Mouse (Mus musculus) forebrain, embryonic 12.5 days (tissue): ENCODE measurements around the gene Mrpl1. TPM values are rescaled to one million over a fixed set of nuclear protein-coding genes. Genes with fewer than 3 reads are reported as not detected.

Experiments used
- ATAC-seq: fragments of 200-750 bp; cut with Nextera tagmentation; 2 replicates; pipeline ENCODE4 v1.8.0; 2017; ENCODE audit warnings: moderate TSS enrichment; ENCODE audit not compliant: low FRiP score
- H3K27ac ChIP-seq: fragments of 300-500 bp; sonication (generic); 2 replicates; pipeline ENCODE4 v1.5.1; 2016; ENCODE audit warnings: mild to moderate bottlenecking
- H3K27me3 ChIP-seq: fragments of 300-500 bp; sonication (generic); 2 replicates; pipeline ENCODE4 v1.6.1; 2016; ENCODE audit warnings: mild to moderate bottlenecking
- H3K36me3 ChIP-seq: fragments of 300-500 bp; sonication (generic); replicated peaks from 2 replicates; pipeline ENCODE4 v1.6.1; 2016; ENCODE audit warnings: mild to moderate bottlenecking
- H3K4me1 ChIP-seq: fragments of 300-500 bp; sonication (generic); 2 replicates; pipeline ENCODE4 v1.6.1; 2016
- H3K4me2 ChIP-seq: fragments of 300-500 bp; sonication (generic); 2 replicates; pipeline ENCODE4 v1.6.1; 2016; ENCODE audit warnings: mild to moderate bottlenecking, moderate library complexity
- H3K4me3 ChIP-seq: fragments of 300-500 bp; sonication (generic); replicated peaks from 2 replicates; pipeline ENCODE4 v1.5.1; 2016; ENCODE audit warnings: mild to moderate bottlenecking
- H3K9ac ChIP-seq: fragments of 300-500 bp; sonication (generic); 2 replicates; pipeline ENCODE4 v1.6.1; 2016; ENCODE audit warnings: mild to moderate bottlenecking
- H3K9me3 ChIP-seq: fragments of 300-500 bp; sonication (generic); 2 replicates; pipeline ENCODE4 v1.6.1; 2016
- WGBS: fragments of 180-500 bp; shearing (Covaris S2); methylation state at CpG from one replicate; pipeline ENCODE4 v1.1.7; 2016; 5-methylcytosine and 5-hydroxymethylcytosine counted together
- polyA plus RNA-seq: library from polyadenylated mRNA; unstranded; fragments of >200 nt; fragmentation: Nextera tagmentation; extraction: Ambion mirVana; gene quantifications from 2 replicates; pipeline ENCODE4 v1.2.1, GENCODE M21; 2016

Mrpl1 gene
- polyA plus RNA-seq, 1 experiment from 2014 or later: 22.3 TPM

DNA sequence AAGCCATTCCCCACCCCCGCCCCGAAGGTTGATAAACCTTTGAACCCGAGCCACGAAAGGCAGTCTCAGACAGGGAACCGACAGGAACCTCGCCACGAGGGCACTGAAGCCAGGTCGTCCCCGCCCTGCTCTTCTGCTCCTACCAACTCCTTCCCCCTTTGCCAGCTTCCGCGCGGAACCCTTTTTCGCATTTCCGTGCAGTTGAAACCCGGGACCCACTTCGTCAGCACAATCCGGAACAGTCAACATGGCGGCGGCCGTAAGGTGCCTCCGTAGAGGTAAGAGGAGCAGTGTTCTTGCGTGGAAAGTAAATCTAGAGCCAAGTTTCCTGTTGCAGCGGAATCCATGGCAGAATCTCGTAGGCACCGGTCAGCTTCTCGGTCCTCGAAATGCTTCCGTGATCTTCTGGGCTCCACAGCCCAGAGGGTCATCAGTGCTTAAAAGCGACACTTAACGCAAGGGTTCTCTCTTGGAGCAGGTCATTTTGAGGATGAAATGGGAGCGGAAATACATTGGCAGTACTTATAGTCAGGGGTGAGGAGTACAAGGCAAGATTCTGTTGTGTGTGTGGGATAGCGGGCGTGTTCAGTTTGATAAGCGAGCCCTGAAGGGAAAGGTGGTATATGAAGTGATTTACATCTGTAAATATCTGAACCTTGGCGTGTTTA is 757 bp downstream of the Mrpl1 start:
- Histone ChIP-seq H3K27me3 (no peaks in the 10 kb centered on the region), H3K9me3 (no peaks in the 10 kb centered on the region), H3K27ac (peak overlapping the region; percentile 56), H3K36me3 (peaks cover 4% of the 10 kb centered on the region; the same call in 1 of the 2 replicates), H3K4me2 (peak overlapping the region; percentile 69), H3K4me3 (peak overlapping the region; percentile 73), H3K4me1 (peaks cover 13% of the 10 kb centered on the region), H3K9ac (peak overlapping the region; percentile 76)
- ATAC-seq: peak; percentile 94
- under 1% methylated on average over 35 of the region's 35 CpGs for WGBS

DNA sequence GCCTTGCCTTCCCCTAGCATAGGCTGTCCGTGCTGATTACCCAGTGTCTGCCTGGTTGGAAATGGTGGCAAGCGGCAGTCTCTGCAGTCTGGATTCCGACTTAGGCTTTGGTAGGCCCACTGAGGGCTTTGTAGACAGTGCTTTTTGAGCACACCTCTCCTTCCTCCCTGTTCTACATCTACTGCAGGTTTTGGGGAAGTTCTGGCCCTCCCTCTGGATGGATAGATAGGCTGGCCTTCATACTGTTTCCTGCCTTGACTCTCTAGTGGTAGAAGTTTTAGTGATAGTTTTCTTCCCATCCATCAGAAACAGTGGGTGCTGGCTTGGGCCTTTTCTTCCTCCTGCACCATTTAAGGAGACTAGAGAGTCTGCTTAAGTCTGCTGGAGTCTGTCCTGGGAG is 9.4 kb downstream of the Mrpl1 start:
- peaks cover 13% of the 10 kb centered on the region; the same call in 1 of the 2 replicates for H3K4me1 ChIP-seq
- no peak overlapping the region for H3K4me2 ChIP-seq
- no peaks in the 10 kb centered on the region for H3K9me3 ChIP-seq
- H3K4me3 ChIP-seq: no peak overlapping the region
- no peak overlapping the region for H3K27ac ChIP-seq
- ATAC-seq: no peak
- H3K27me3 ChIP-seq: no peaks in the 10 kb centered on the region
- H3K9ac ChIP-seq: no peak overlapping the region
- peaks cover 4% of the 10 kb centered on the region; the same call in 1 of the 2 replicates for H3K36me3 ChIP-seq
- 83% methylated on average over 3 of the region's 3 CpGs for WGBS

DNA sequence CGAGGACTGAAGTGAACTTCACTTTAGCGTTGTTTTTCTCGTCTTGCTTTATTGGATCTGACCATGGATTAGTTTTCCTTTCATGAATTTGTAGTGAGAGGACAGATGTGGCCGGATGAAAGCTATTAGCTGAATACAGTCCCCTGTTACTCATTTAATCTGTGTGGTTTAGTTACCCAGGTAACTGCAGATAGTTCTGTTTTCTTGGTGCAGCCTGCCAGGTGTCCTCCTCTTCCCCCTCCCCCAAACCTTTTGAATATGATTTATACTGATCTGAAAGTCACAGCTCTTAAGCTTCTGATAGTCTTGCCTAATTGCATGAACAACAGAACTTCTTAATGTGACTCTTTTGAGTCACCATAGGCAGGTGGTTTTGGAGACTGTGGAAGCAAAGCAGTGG is 10.2 kb downstream of the Mrpl1 start:
- peaks cover 13% of the 10 kb centered on the region; the same call in 1 of the 2 replicates for H3K4me1 ChIP-seq
- ATAC-seq: no peak
- 0 out of 2 replicates have a peak, but pooled peaks cover 4% of the 10 kb centered on the region for H3K36me3 ChIP-seq
- H3K9me3 ChIP-seq: no peaks in the 10 kb centered on the region
- no peak overlapping the region for H3K4me3 ChIP-seq
- no peak overlapping the region for H3K27ac ChIP-seq
- H3K4me2 ChIP-seq: no peak overlapping the region
- WGBS: 80% methylated on average over 4 of the region's 4 CpGs
- H3K9ac ChIP-seq: no peak overlapping the region
- no peaks in the 10 kb centered on the region for H3K27me3 ChIP-seq

DNA sequence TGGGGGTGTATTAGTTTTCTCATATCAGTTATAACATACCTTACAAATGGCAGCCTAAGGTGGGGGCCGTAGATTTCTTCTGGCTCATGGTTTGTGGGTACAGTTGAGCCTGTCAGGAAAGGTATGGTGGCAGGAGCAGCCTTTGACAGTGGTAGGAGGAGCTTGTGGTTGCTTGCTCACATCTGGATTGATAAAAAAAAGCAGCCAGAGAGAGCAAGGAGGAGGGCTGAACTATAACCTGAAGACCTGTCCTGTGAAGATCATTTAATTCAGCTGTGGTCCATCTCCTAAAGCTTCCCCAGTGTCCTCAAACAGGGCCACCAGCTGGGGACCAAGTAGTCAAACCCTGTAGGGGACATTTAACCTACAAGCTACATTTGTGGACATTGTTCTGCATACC is 12.0 kb downstream of the Mrpl1 start:
- peaks cover 13% of the 10 kb centered on the region; the same call in 1 of the 2 replicates for H3K4me1 ChIP-seq
- H3K4me2 ChIP-seq: no peak overlapping the region
- no peak for ATAC-seq
- H3K4me3 ChIP-seq: no peak overlapping the region
- H3K27me3 ChIP-seq: no peaks in the 10 kb centered on the region
- no peak overlapping the region for H3K27ac ChIP-seq
- no peak overlapping the region for H3K9ac ChIP-seq
- 100% methylated on average over 1 of the region's 1 CpGs for WGBS
- H3K36me3 ChIP-seq: peaks cover 7% of the 10 kb centered on the region
- no peaks in the 10 kb centered on the region for H3K9me3 ChIP-seq

DNA sequence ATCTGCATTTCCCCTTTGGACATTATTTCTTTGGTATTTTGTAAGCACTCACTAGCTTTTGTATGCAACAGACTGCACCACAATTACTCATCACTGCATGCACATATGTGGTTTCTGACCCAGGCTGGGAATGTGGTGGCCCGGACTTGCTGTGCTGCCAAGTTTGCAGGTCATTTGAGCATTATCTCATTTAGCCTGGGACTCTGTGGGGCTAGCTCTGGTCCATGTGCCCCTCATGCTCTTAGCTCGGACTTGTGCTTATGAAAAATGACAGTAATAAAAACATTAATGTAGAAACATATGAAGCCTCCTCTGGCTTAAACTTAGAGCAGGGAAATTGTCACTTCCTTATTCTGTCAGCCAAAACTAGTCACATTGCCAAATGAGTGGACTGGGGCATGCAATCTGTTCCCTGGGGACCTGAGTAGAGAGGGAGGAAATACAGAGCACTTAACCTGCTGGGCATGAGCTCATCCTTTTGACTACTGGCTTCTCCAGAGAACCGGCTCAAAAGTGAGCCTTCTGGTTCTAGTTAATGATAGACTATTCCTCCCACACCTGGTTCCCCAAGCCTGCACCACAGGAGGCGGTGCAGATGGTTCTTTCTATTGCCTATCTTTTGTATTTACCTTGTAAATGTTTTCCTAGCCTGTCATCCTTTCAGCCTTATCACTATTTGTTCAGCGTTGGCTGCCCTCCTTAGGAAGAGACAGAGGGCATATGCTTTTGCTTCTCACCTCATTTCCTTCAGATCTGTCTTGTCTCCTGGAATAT is 12.7 kb downstream of the Mrpl1 start:
- H3K36me3 ChIP-seq: peaks cover 13% of the 10 kb centered on the region
- no peaks in the 10 kb centered on the region for H3K27me3 ChIP-seq
- H3K4me1 ChIP-seq: peaks cover 13% of the 10 kb centered on the region; the same call in 1 of the 2 replicates
- no peak overlapping the region for H3K27ac ChIP-seq
- ATAC-seq: no peak
- H3K4me3 ChIP-seq: no peak overlapping the region
- H3K9ac ChIP-seq: no peak overlapping the region
- WGBS: 84% methylated on average over 5 of the region's 5 CpGs
- H3K9me3 ChIP-seq: no peaks in the 10 kb centered on the region
- no peak overlapping the region for H3K4me2 ChIP-seq

DNA sequence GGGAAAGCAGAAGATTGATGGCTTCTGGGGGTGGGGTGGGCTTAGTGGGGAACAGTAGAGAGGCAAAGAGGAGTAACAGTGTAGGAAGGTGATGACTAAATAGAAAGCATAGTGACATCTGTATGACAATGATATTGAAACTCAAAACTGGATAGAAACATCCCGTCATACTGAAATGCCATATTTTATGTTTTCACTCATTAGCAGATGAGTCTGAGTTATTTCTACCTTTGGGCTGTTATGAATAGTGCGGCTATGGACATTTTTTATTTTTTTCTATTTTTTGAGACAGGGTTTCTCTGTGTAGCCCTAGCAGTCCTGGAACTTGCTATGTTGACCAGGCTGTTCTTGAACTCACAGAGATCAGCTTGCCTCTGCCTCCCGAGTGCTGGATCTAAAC is 13.7 kb downstream of the Mrpl1 start:
- no peak overlapping the region for H3K27ac ChIP-seq
- H3K36me3 ChIP-seq: peaks cover 13% of the 10 kb centered on the region
- WGBS: 96% methylated on average over 3 of the region's 3 CpGs
- H3K27me3 ChIP-seq: no peaks in the 10 kb centered on the region
- H3K4me1 ChIP-seq: peaks cover 13% of the 10 kb centered on the region; the same call in 1 of the 2 replicates
- no peak overlapping the region for H3K9ac ChIP-seq
- no peak overlapping the region for H3K4me2 ChIP-seq
- H3K4me3 ChIP-seq: no peak overlapping the region
- ATAC-seq: no peak
- H3K9me3 ChIP-seq: no peaks in the 10 kb centered on the region

DNA sequence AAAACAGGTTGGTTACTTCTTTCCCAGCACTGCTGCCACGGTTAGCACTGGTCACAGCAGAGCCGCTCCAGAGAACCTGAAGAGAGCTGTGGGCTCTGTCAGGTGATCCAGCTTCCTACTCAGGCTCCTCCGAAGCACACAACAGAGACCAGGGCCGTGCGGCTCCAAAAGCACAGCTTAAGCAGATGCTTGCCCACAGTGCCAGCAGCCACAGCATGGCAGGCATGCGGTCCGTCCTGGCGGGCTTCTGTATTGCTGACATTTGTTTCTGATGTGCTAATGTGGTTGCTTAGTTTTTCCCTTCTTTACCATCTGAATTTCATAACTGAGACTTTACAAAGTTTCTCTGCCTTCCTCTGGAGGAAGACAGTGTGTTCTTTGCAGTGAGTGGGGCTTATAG is 17.2 kb downstream of the Mrpl1 start:
- no peak overlapping the region for H3K9ac ChIP-seq
- no peaks in the 10 kb centered on the region for H3K27me3 ChIP-seq
- H3K27ac ChIP-seq: no peak overlapping the region
- H3K4me2 ChIP-seq: no peak overlapping the region
- H3K4me3 ChIP-seq: no peak overlapping the region
- WGBS: 93% methylated on average over 8 of the region's 8 CpGs
- no peak for ATAC-seq
- H3K4me1 ChIP-seq: peaks cover 5% of the 10 kb centered on the region; the same call in 1 of the 2 replicates
- H3K36me3 ChIP-seq: peaks cover 22% of the 10 kb centered on the region
- no peaks in the 10 kb centered on the region for H3K9me3 ChIP-seq

DNA sequence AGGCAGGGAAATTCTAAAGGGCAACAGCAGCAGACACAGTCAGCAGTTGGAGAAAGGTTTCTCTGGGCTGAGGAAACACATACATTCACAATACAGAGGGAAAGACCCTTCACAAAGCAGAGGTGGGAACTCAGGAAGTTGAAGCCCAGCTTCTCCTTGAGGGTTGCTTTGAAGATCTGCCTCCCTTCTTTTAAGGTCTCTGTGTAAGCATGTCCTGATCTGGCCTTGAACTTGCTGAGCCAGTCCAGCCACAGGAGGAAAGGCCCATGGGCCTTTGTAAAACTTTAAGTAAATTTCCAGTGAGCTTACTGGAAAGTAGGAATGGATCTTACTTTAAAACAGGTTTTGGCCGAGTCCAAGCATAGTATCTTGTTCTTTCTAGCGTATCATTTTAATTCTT is 19.7 kb downstream of the Mrpl1 start:
- Histone ChIP-seq H3K27me3 (no peaks in the 10 kb centered on the region), H3K27ac (no peak overlapping the region), H3K4me1 (no peaks in the 10 kb centered on the region), H3K36me3 (peaks cover 22% of the 10 kb centered on the region), H3K9me3 (no peaks in the 10 kb centered on the region), H3K4me2 (no peak overlapping the region), H3K4me3 (no peak overlapping the region), H3K9ac (no peak overlapping the region)
- 96% methylated on average over 2 of the region's 2 CpGs for WGBS
- ATAC-seq: no peak

DNA sequence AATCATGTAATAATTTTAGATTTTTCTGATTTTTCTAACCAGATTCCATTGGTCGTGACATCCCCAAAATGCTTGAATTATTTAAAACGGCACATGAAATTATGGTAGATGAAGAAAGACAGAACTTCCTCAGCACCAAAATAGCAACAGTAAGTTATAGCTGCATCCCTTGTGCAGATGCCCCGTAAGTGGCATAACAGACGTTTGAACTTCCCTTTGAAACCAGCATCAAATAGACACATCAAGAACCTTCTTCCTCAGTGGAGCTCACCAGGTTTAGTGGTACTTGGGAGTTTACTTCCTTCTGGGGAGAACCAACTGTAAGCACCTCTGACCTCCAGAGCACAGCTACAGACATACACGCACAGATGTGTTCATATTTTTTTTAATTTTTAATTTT is 29.5 kb downstream of the Mrpl1 start:
- Histone ChIP-seq H3K27me3 (no peaks in the 10 kb centered on the region), H3K27ac (no peak overlapping the region), H3K4me3 (no peak overlapping the region), H3K9me3 (no peaks in the 10 kb centered on the region), H3K36me3 (peaks cover 20% of the 10 kb centered on the region), H3K4me1 (no peaks in the 10 kb centered on the region), H3K4me2 (no peak overlapping the region), H3K9ac (no peak overlapping the region)
- no peak for ATAC-seq
- 96% methylated on average over 5 of the region's 5 CpGs for WGBS

DNA sequence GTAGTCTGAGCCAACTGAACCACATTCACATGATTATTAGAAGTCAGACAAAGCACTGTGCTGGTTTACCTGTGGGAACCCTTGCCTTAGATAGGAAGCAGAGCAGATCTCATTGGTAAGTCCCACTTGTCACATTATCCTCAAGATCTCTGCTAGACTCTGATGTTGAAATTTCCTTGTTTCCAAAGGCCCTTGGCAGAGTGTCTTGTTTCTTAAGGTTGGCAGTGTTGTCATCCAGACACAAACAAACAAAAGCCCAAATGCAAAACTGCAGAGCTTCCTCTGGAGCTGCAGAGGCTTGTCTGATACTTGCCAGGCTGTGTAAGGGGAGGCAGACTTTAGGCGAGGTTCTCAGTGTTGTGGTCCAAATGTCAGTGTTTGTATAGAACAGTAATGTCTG is 31.6 kb downstream of the Mrpl1 start:
- Histone ChIP-seq H3K9me3 (no peaks in the 10 kb centered on the region), H3K4me2 (no peak overlapping the region), H3K27ac (no peak overlapping the region), H3K4me3 (no peak overlapping the region), H3K4me1 (no peaks in the 10 kb centered on the region), H3K9ac (no peak overlapping the region), H3K27me3 (no peaks in the 10 kb centered on the region), H3K36me3 (peaks cover 20% of the 10 kb centered on the region)
- no peak for ATAC-seq
- WGBS: 79% methylated on average over 1 of the region's 1 CpGs

DNA sequence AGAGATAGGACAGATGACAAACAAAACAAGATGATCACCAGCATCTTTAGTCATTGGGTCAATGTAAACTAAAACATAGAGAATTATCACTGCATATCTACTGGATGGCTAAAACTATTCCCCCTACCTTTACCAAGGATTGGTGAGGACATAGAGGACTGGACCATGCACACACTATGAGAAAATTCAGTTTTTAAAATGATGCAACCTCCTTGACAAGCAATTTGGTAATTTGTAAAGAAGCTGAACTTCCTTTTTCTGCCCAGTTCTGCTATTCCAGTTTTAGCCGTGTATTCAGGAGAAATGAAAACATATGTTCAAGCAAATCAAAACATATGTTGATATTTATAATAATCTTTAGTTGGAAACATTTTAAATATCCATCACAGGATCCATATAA is 35.2 kb downstream of the Mrpl1 start:
- H3K4me2 ChIP-seq: no peak overlapping the region
- peaks cover 9% of the 10 kb centered on the region for H3K36me3 ChIP-seq
- WGBS: 83% methylated on average over 1 of the region's 1 CpGs
- no peak overlapping the region for H3K27ac ChIP-seq
- H3K4me1 ChIP-seq: no peaks in the 10 kb centered on the region
- no peaks in the 10 kb centered on the region for H3K27me3 ChIP-seq
- ATAC-seq: no peak
- H3K9ac ChIP-seq: no peak overlapping the region
- H3K4me3 ChIP-seq: no peak overlapping the region
- H3K9me3 ChIP-seq: no peaks in the 10 kb centered on the region

DNA sequence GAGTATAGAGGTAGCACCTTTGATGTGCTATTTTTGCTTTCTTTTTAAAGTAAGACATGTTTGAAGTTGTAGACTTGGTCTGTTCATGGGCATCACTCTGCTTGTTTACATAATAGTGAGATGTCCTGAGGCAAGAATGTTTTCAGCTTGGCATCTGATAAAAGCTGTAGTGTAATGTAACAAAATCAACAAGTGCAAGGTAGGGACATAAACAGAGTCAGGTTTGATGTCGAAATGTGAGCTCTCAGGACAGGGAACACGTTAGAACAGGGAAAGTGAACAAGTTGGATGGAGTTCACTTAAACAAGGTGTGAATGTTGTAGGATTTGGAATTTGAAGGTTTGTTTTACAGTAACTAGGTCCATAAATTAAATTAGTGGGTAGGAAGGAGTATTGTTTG is 44.7 kb downstream of the Mrpl1 start:
- no peak overlapping the region for H3K27ac ChIP-seq
- H3K4me3 ChIP-seq: no peak overlapping the region
- H3K4me1 ChIP-seq: no peaks in the 10 kb centered on the region
- no peak for ATAC-seq
- H3K4me2 ChIP-seq: no peak overlapping the region
- H3K27me3 ChIP-seq: no peaks in the 10 kb centered on the region
- no peaks in the 10 kb centered on the region for H3K9me3 ChIP-seq
- WGBS: 87% methylated on average over 2 of the region's 2 CpGs
- no peaks in the 10 kb centered on the region for H3K36me3 ChIP-seq
- no peak overlapping the region for H3K9ac ChIP-seq

DNA sequence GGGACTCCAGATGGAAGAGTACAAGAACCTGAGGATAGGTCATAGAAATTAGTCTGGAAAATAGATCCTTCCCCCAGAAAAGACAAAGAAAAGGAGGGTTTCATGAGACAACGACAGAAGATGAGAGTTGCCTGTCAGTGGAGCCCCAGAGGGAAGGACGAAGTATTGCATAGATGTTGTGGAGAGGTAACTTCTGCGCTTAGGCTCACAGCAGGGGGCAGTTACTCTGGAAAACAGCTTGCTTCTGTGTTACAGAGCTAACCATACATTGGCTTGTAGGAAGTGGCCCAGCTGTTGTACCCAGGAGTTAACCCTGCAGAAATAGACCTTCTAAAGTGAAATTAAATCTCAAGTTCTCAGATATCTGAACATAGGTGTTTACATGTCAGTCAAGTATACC is 45.9 kb downstream of the Mrpl1 start:
- no peaks in the 10 kb centered on the region for H3K27me3 ChIP-seq
- no peak for ATAC-seq
- no peak overlapping the region for H3K4me2 ChIP-seq
- H3K27ac ChIP-seq: no peak overlapping the region
- no peak overlapping the region for H3K9ac ChIP-seq
- H3K4me3 ChIP-seq: no peak overlapping the region
- no peaks in the 10 kb centered on the region for H3K9me3 ChIP-seq
- H3K36me3 ChIP-seq: no peaks in the 10 kb centered on the region
- 88% methylated on average over 3 of the region's 3 CpGs for WGBS
- H3K4me1 ChIP-seq: no peaks in the 10 kb centered on the region
